Mouse (Mus musculus) heart, embryonic 15.5 days (tissue): Measurements from ENCODE around the gene Zfp804b. TPM values are rescaled to one million over a fixed set of nuclear protein-coding genes. Genes with fewer than 3 reads are reported as not detected.
A peak's percentile ranks its signal among the peaks of the same experiment; 100 is the strongest.
"Not testable (repeated sequence)": the region's sequence is repeated elsewhere in the genome, so short reads cannot be mapped to it uniquely, and the experiment has no call there.

ENCODE experiments used
- ATAC-seq: fragments of 200-750 bp; cut with Nextera tagmentation; replicated peaks from 2 replicates; pipeline ENCODE4 v1.8.0; 2017; ENCODE audit warnings: low read depth, moderate TSS enrichment; ENCODE audit not compliant: insufficient number of reproducible peaks, insufficient read depth, low FRiP score
- H3K27ac ChIP-seq: fragments of 300-500 bp; sonication (generic); 2 replicates; pipeline ENCODE4 v1.5.1; 2015; ENCODE audit warnings: mild to moderate bottlenecking, inconsistent platforms
- H3K27me3 ChIP-seq: fragments of 300-500 bp; sonication (generic); 2 replicates; pipeline ENCODE4 v1.6.1; 2015; ENCODE audit warnings: inconsistent platforms
- H3K36me3 ChIP-seq: fragments of 300-500 bp; sonication (generic); 2 replicates; pipeline ENCODE4 v1.6.1; 2015; ENCODE audit warnings: mild to moderate bottlenecking, inconsistent platforms
- H3K4me1 ChIP-seq: fragments of 300-500 bp; sonication (generic); replicated peaks from 2 replicates; pipeline ENCODE4 v1.6.1; 2015; ENCODE audit warnings: inconsistent platforms
- H3K4me2 ChIP-seq: fragments of 300-500 bp; sonication (generic); 2 replicates; pipeline ENCODE4 v1.6.1; 2015; ENCODE audit warnings: inconsistent platforms, mild to moderate bottlenecking, moderate library complexity
- H3K4me3 ChIP-seq: fragments of 300-500 bp; sonication (generic); 2 replicates; pipeline ENCODE4 v1.5.1; 2015; ENCODE audit warnings: mild to moderate bottlenecking, inconsistent platforms
- H3K9ac ChIP-seq: fragments of 300-500 bp; sonication (generic); 2 replicates; pipeline ENCODE4 v1.6.1; 2015; ENCODE audit warnings: mild to moderate bottlenecking, inconsistent platforms
- H3K9me3 ChIP-seq: fragments of 300-500 bp; sonication (generic); replicated peaks from 2 replicates; pipeline ENCODE4 v1.6.1; 2016; ENCODE audit warnings: inconsistent platforms
- WGBS: fragments of 180-500 bp; shearing (Covaris S2); methylation state at CpG from one replicate; pipeline ENCODE4 v1.1.7; 2015; ENCODE audit warnings: mixed read lengths; 5-methylcytosine and 5-hydroxymethylcytosine counted together
- polyA plus RNA-seq: library from polyadenylated mRNA; unstranded; fragments of >200 nt; fragmentation: Nextera tagmentation; extraction: Ambion mirVana; gene quantifications from 2 replicates; pipeline ENCODE4 v1.2.1, GENCODE M21; 2015

Zfp804b gene
- 0.16 and 0.19 TPM in 2 replicates for polyA plus RNA-seq

DNA sequence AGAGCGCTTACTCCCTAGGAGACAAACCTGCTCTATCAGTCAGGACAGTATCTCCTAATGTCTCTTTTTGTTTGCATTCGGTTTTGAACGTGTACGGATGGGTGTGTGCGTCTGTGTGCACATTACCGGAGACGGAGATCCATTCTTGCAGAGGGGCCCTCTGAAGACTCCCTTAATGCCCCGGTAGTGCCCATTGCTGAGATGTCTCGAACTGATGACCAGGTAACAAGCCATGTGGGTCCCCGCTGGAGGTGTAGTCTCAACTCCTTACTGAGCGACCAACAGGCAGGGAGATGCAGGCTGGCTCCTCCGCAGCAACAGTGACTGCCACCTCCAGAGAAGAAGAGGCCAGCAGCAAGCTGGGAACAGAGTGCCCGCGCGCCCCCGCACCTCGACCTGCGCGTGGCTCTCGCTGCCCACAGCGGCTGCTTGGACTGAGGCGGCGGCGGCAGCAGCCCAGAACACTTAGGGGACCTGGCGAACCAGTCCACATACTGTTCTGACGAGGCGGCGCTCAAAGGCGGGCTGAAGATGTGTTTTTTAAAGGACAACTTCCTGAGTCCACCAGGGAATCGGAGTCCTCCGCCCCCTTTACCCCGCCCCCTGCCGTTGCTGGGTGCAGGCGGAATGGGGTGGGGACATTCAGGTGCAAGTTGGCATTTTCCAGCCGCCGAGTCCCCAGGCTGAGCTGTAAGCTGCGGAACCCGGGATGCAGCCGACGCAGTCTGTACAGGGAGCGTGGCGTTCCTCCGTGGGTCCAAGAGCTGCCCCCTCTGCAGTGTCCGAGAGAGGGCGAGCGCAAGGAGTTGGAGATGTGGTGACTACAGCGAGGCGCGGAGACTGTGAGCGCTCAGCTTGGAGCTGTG is at the start of gene Zfp804b:
Gene Zfp804b, minus strand, starts transcription at position 612 of the 866 bp plus-strand sequence.
- peak within 1 kb of the TSS; percentile 67 for H3K4me3 ChIP-seq
- no peaks in the 10 kb centered on the region for H3K9me3 ChIP-seq
- H3K9ac ChIP-seq = peak within 1 kb of the TSS; percentile 46
- peaks cover 4% of the 10 kb centered on the region for H3K4me1 ChIP-seq
- ATAC-seq = peak; percentile 67
- no peaks in the 10 kb centered on the region; the same call in 1 of the 2 replicates for H3K27me3 ChIP-seq
- under 1% methylated on average over 50 of the region's 50 CpGs for WGBS
- H3K36me3 ChIP-seq = no peaks in the 10 kb centered on the region
- no peak within 1 kb of the TSS for H3K27ac ChIP-seq
- peak within 1 kb of the TSS; percentile 96 for H3K4me2 ChIP-seq

DNA sequence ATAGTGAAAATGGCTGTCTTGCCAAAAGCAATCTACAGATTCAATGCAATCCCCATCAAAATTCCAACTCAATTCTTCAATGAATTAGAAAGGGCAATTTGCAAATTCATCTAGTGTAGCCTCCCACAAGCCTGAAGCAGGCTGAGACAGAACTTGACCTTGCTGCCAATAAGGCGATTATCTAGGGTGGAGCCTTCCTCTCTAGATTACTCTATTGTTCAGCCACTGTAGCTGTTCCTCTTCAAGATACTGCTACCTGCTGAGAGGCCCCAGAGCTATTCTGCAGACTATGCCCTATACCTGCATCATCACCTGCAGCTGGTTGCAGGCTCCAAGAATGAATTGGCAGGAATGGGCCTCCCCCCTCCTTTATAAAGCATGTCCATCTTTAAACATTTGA is 20.1 kb upstream of the Zfp804b start:
- not testable (repeated sequence) for H3K9me3 ChIP-seq, H3K4me2 ChIP-seq, H3K27me3 ChIP-seq, H3K36me3 ChIP-seq, H3K4me3 ChIP-seq, ATAC-seq, H3K27ac ChIP-seq, H3K4me1 ChIP-seq, H3K9ac ChIP-seq
- 90% methylated on average over 1 of the region's 1 CpGs for WGBS

DNA sequence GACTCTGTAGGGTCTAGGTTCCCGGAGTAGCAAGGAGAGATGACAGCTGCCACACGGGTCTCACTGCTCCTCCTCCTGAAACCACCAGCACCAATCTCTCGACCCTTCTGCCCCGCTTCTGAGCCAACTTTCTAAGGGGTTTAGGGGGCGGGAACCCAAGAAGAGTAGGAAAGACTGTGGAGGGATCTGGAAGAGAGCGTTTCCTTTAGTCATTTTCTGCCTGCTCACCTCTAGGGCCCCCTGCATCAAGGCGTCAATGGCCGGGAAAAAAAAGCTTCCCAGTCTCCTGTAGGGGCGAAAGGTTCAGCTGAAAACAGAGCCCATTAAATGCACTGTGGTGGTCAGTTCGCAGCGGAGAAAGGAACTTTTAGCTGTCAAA is 444 bp upstream of the Zfp804b start:
- WGBS = under 1% methylated on average over 11 of the region's 11 CpGs
- Histone ChIP-seq H3K4me2 (peak overlapping the region; percentile 96), H3K36me3 (no peaks in the 10 kb centered on the region), H3K27me3 (no peaks in the 10 kb centered on the region; the same call in 1 of the 2 replicates), H3K27ac (no peak overlapping the region), H3K4me3 (peak overlapping the region; percentile 67), H3K9ac (peak overlapping the region; percentile 46; the same call in 1 of the 2 replicates), H3K4me1 (peaks cover 4% of the 10 kb centered on the region), H3K9me3 (no peaks in the 10 kb centered on the region)
- no peak for ATAC-seq

DNA sequence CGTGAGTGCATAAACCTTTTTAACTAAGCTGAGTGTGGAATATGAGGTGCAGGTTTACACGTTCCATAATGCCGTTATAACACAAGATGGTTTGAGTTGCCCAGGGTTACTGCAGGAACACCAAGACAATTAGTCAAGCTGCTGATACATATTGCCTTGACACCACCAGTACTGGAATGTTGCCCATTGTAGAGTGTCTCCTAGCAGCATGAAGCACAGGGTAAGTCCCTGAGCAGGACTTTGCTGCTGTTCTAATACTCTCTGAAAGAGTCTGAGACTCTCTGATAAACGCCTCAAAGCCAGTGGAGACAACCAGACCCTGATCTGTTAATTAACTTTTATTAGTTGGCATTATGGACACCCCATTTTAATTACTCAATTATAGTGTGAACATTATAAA is 19.0 kb downstream of the Zfp804b start:
- no peaks in the 10 kb centered on the region for H3K27me3 ChIP-seq
- ATAC-seq = no peak
- H3K36me3 ChIP-seq = no peaks in the 10 kb centered on the region
- no peak overlapping the region for H3K9ac ChIP-seq
- H3K4me1 ChIP-seq = no peaks in the 10 kb centered on the region
- no peak overlapping the region for H3K4me3 ChIP-seq
- 76% methylated on average over 4 of the region's 4 CpGs for WGBS
- no peak overlapping the region for H3K4me2 ChIP-seq
- no peaks in the 10 kb centered on the region for H3K9me3 ChIP-seq
- no peak overlapping the region for H3K27ac ChIP-seq

DNA sequence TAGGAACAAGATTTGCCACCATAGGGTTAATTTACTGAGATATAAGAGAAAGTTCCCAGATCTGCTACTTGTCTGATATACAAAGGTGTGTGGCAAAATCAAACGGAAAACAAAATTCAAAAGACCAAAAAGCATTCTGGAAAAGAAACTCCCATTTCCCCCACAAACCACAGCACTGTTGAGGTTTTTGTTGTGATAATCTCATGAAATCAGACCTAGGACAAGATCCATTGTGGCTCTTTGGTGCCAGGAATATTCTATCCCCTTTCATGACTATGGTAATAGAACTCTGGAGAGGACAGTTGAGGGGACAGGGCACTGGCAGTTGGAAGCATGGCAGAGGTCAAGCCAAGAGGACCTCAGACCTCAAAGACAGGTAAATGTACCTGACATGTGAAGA is 40.7 kb downstream of the Zfp804b start, which contains the start of gene Tex47:
Gene Tex47, plus strand, starts transcription at position 301 of the 400 bp plus-strand sequence.
- no peaks in the 10 kb centered on the region for H3K27me3 ChIP-seq
- H3K4me3 ChIP-seq = no peak within 1 kb of the TSS
- no peaks in the 10 kb centered on the region for H3K36me3 ChIP-seq
- no peaks in the 10 kb centered on the region for H3K9me3 ChIP-seq
- ATAC-seq = no peak
- WGBS = 77% methylated on average over 1 of the region's 1 CpGs
- no peak within 1 kb of the TSS for H3K27ac ChIP-seq
- H3K4me1 ChIP-seq = no peaks in the 10 kb centered on the region
- no peak within 1 kb of the TSS for H3K9ac ChIP-seq
- H3K4me2 ChIP-seq = no peak within 1 kb of the TSS

DNA sequence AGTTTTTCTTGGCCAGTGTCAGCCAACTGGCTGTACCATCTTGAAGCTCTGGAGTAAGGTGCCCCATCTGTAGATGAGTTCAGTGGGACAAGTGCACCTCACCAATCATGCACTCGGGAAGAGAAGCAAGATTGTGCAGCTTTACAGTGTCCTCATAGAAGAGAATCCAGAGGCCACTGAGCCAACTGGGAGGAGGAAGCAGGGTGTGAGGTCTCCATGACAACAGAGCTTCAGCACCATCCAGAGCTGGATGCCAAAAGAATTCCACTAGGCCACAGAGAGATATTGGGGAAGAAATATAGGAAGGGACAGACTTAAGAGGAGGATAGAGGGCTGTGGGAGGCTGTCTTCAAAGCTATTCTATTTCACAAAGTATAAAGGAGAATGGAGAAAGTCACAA is 41.6 kb downstream of the Zfp804b start:
- H3K36me3 ChIP-seq = no peaks in the 10 kb centered on the region
- WGBS = 57% methylated on average over 1 of the region's 1 CpGs
- H3K9me3 ChIP-seq = no peaks in the 10 kb centered on the region
- ATAC-seq = no peak
- H3K27me3 ChIP-seq = no peaks in the 10 kb centered on the region
- no peak overlapping the region for H3K4me2 ChIP-seq
- no peak overlapping the region for H3K4me3 ChIP-seq
- no peaks in the 10 kb centered on the region for H3K4me1 ChIP-seq
- H3K9ac ChIP-seq = no peak overlapping the region
- no peak overlapping the region for H3K27ac ChIP-seq

DNA sequence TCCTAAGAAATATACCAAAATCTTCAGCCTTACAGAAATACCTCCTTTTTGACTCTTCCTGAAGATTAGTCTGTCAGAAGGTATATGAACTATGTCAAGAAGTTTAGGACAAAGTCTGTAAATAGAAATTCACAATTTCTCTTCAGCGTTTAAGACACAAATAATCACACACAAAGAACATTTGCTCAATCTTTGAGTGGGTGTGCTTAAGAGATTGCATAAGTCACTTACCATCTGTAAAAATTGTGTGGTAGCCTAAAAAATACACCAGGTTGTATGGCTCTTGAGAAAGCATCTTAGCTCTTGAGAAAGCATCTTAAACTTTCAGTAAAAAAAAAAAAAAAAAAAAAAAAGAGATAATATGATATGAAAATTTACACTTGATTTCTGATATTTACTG is 60.2 kb downstream of the Zfp804b start:
- no peak overlapping the region for H3K4me3 ChIP-seq
- H3K36me3 ChIP-seq = no peaks in the 10 kb centered on the region
- WGBS = 75% methylated on average over 1 of the region's 1 CpGs
- H3K4me2 ChIP-seq = no peak overlapping the region
- no peaks in the 10 kb centered on the region for H3K9me3 ChIP-seq
- no peaks in the 10 kb centered on the region for H3K4me1 ChIP-seq
- no peak overlapping the region for H3K9ac ChIP-seq
- ATAC-seq = no peak
- no peak overlapping the region for H3K27ac ChIP-seq
- no peaks in the 10 kb centered on the region for H3K27me3 ChIP-seq

DNA sequence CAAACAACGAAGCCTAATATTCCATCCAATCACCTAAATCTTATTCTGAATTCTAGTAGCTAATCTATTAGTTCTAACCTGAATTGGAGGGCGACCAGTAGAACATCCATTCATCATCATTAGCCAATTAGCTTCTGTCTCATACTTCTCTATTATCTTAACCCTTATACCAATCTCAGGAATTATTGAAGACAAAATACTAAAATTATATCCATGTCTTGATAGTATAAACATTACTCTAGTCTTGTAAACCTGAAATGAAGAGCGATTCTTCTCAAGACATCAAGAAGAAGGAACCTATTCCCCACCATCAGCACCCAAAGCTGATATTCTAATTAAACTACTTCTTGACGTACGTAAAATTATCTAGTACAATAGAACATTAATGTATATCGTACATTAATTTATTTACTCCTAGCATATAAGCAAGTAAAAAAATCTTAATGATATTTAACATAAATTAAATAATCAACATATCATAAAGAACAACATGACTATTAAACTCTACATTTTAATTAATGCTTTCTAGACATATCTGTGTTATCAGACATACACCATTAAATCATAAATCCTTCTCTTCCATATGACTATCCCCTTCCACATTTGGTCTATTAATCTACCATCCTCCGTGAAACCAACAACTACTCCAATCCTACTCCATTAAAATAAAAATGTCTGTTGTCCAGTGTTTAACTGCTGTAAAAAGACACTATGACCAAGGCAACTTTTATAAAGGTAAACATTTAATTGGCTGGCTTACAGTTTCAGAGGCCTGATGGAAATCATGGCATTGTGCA is 67.7 kb downstream of the Zfp804b start:
- Histone ChIP-seq H3K4me3 (no peak overlapping the region), H3K27ac (no peak overlapping the region), H3K36me3 (no peaks in the 10 kb centered on the region), H3K9me3 (no peaks in the 10 kb centered on the region), H3K4me2 (no peak overlapping the region), H3K4me1 (no peaks in the 10 kb centered on the region), H3K27me3 (no peaks in the 10 kb centered on the region), H3K9ac (no peak overlapping the region)
- ATAC-seq = no peak
- 77% methylated on average over 7 of the region's 7 CpGs for WGBS

DNA sequence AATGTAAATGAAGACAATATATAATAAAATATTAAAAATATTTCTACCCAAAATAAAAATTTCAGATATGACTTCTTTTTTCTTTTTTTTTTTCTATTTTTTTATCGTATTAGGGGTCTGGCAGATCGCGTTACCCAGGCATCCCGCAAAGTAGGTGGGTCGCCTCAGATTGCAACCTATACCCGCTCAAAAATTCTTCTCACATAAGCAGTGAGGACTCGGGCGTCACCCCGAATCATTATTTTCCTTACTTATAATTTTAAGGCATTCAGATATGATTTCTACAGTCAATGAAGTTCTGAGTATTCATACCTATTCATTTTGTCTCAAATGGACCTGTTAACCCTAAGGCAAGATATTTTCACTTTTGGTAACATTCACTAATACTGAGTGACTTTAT is 167.0 kb downstream of the Zfp804b start:
- no peak overlapping the region for H3K4me3 ChIP-seq

DNA sequence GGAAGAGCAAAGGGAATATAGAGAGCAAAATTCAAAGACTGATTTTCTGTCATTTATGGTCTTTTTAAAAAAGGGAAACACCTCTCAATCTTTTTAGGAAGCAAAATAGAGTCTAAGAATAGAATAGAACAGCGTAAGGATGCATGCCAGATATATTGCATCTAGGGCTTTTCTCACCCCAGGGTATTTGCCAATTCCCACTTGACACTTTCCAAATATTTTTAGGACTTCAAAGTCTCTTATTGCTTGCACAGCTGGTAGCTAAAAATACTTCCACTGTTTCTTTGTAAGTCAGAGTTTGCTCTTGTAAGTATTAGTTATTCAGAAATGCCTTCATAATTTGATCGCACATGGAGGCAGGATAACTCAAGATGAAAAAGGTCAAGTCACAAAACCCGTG is 204.9 kb downstream of the Zfp804b start:
- Histone ChIP-seq H3K27me3 (no peaks in the 10 kb centered on the region), H3K9me3 (no peaks in the 10 kb centered on the region), H3K27ac (no peak overlapping the region), H3K4me1 (no peaks in the 10 kb centered on the region), H3K36me3 (no peaks in the 10 kb centered on the region), H3K4me2 (no peak overlapping the region), H3K4me3 (no peak overlapping the region), H3K9ac (no peak overlapping the region)
- 39% methylated on average over 3 of the region's 3 CpGs for WGBS
- ATAC-seq = no peak

More for the DNA sequence above, 167.0 kb downstream of the Zfp804b start:
- ATAC-seq = no peak
- Histone ChIP-seq H3K27ac (no peak overlapping the region), H3K27me3 (no peaks in the 10 kb centered on the region), H3K9me3 (no peaks in the 10 kb centered on the region), H3K4me2 (no peak overlapping the region), H3K4me1 (no peaks in the 10 kb centered on the region), H3K36me3 (no peaks in the 10 kb centered on the region), H3K9ac (no peak overlapping the region)
- 82% methylated on average over 9 of the region's 9 CpGs for WGBS

DNA sequence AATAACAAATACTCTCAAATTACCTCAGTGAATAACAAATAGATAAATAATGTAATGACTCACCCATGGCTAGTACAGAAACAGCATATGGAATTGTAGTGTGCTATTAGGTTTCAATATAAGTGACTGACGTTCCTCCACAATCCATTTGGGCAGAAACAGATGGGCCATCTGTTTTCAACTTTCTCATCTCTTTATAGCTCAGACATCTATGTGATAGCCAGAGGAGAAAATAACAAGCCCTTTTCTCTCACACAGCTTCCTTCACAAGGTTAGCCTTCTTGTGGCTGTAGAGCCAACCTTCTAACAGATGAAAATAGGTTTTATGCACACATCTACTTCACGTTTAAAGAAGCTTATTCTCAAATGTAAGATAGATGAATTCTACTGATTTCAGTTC is 242.2 kb downstream of the Zfp804b start:
- no peaks in the 10 kb centered on the region for H3K36me3 ChIP-seq
- WGBS = 47% methylated on average over 2 of the region's 2 CpGs
- no peaks in the 10 kb centered on the region for H3K4me1 ChIP-seq
- no peak for ATAC-seq
- H3K9ac ChIP-seq = no peak overlapping the region
- H3K27ac ChIP-seq = no peak overlapping the region
- no peaks in the 10 kb centered on the region for H3K9me3 ChIP-seq
- no peaks in the 10 kb centered on the region for H3K27me3 ChIP-seq
- H3K4me2 ChIP-seq = no peak overlapping the region
- no peak overlapping the region for H3K4me3 ChIP-seq
